Mouse (Mus musculus) midbrain, embryonic 14.5 days (tissue): Measurements from ENCODE around the gene Peli2. TPM values are rescaled to one million over a fixed set of nuclear protein-coding genes. Genes with fewer than 3 reads are reported as not detected.
A peak's percentile ranks its signal among the peaks of the same experiment; 100 is the strongest.

ENCODE experiments used
- ATAC-seq: fragments of 200-750 bp; cut with Nextera tagmentation; 2 replicates; pipeline ENCODE4 v1.8.0; 2017; ENCODE audit warnings: moderate number of reproducible peaks, moderate library complexity; ENCODE audit not compliant: low FRiP score, low TSS enrichment
- DNase-seq: peaks from one replicate; pipeline ENCODE4 v3.0.0-alpha.2; 2015
- H3K27ac ChIP-seq: fragments of 300-500 bp; sonication (generic); replicated peaks from 2 replicates; pipeline ENCODE4 v1.5.1; 2014; ENCODE audit warnings: mild to moderate bottlenecking, low read depth, low read length, moderate library complexity
- H3K27me3 ChIP-seq: fragments of 300-500 bp; sonication (generic); 2 replicates; pipeline ENCODE4 v1.6.1; 2014; ENCODE audit warnings: low read length, control low read depth, mixed read lengths; ENCODE audit not compliant: control insufficient read depth, insufficient read depth
- H3K36me3 ChIP-seq: fragments of 300-500 bp; sonication (generic); 2 replicates; pipeline ENCODE4 v1.6.1; 2014; ENCODE audit warnings: low read length, control low read depth; ENCODE audit not compliant: control insufficient read depth, insufficient read depth
- H3K4me1 ChIP-seq: fragments of 300-500 bp; sonication (generic); 2 replicates; pipeline ENCODE4 v1.6.1; 2014; ENCODE audit warnings: mild to moderate bottlenecking, antibody characterized with exemption, low read length, control low read depth; ENCODE audit not compliant: control insufficient read depth, insufficient read depth
- H3K4me2 ChIP-seq: fragments of 300-500 bp; sonication (generic); 2 replicates; pipeline ENCODE4 v1.6.1; 2014; ENCODE audit warnings: mild to moderate bottlenecking, low read length, moderate library complexity
- H3K4me3 ChIP-seq: fragments of 300-500 bp; sonication (generic); replicated peaks from 2 replicates; pipeline ENCODE4 v1.5.1; 2014; ENCODE audit warnings: low read depth, low read length
- H3K9ac ChIP-seq: fragments of 300-500 bp; sonication (generic); replicated peaks from 2 replicates; pipeline ENCODE4 v1.6.1; 2014; ENCODE audit warnings: mild to moderate bottlenecking, low read length, moderate library complexity
- H3K9me3 ChIP-seq: fragments of 300-500 bp; sonication (generic); 2 replicates; pipeline ENCODE4 v1.6.1; 2016; ENCODE audit warnings: low read length, control low read depth, mixed read lengths; ENCODE audit not compliant: control insufficient read depth
- WGBS: fragments of 180-500 bp; shearing (Covaris S2); extraction: QIAGEN DNeasy Blood & Tissue Kit; methylation state at CpG from one replicate; pipeline ENCODE4 v1.1.7; 2014; 5-methylcytosine and 5-hydroxymethylcytosine counted together
- polyA plus RNA-seq: library from polyadenylated mRNA; unstranded; fragments of >200 nt; fragmentation: Nextera tagmentation; extraction: Ambion mirVana; gene quantifications from 2 replicates; pipeline ENCODE4 v1.2.1, GENCODE M21; 2014

Gene Peli2
- polyA plus RNA-seq, 1 experiment from 2014 or later: 8.6 TPM

DNA sequence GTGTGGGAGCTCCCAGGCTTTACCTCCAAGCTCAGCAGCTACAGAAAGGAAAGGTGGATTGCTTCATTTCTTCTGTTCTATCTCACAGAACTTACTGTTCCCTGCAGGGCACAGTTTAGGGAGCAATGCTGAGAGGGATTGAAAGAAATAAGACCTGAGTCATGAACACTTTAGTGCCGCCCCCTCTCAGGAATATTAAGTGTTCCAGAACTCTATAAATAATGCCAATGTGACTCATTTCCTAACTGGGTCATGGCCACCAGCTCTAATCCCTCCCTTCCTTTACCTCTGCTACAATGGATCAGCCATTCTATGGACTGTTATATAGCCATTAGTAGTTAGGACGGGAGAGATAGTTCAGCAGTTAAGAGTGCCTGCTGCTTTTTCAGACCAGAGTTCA lies 168.0 kb downstream of the Peli2 start:
- H3K4me3 ChIP-seq: no peak overlapping the region
- no peaks in the 10 kb centered on the region for H3K9me3 ChIP-seq
- no peaks in the 10 kb centered on the region for H3K4me1 ChIP-seq
- no peak overlapping the region for H3K4me2 ChIP-seq
- no peaks in the 10 kb centered on the region for H3K36me3 ChIP-seq
- H3K9ac ChIP-seq: no peak overlapping the region
- H3K27me3 ChIP-seq: no peaks in the 10 kb centered on the region
- 84% methylated on average over 2 of the region's 2 CpGs for WGBS
- H3K27ac ChIP-seq: no peak overlapping the region
- ATAC-seq (no peak), DNase-seq (no peak)

DNA sequence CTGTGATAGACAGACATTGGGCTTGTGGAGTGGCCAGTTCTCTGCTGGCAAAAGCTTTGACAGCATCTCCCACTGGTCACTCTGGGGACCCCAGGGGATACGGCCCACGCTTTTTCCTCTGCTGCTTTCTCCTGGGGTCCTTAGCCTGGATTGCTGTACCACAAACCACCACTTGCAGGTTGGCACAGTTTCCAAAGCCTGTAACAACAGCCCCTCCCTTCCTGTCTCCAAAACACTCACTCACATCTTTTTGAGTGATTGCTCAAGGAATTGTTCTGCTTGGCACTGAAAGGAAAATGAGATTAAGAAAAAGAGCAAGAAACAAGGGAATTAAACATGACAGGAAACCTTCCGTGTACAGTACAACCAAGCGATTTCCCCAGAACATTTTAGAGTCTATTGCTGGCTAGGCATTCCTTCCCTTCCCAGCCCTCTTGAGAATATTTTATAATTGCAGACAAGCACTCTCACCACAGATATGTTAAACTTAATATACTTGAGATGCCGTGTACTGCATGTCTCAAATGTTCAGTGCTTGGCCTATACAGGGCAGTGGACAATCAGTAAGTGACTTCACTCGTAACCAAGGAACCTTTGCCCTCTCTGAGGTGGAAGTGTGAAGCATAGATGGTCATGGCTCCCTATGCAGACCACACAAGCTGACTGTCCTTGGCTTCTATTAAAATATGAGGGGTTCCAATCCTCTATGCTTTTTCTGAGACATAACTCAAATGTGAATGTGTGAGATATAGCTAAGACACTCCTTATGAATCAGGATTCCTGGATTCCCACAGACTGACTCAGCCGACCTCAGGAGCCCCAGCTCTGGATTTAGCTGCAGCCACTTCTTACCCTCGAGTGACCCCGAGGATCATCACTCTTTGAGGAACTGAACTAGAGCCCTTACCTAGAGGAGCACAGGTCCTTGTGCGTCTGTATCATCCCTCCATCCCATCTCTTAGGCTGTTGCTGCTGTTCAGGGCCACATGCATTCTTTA lies 169.3 kb downstream of the Peli2 start:
- no peaks in the 10 kb centered on the region for H3K9me3 ChIP-seq
- H3K4me2 ChIP-seq: no peak overlapping the region
- ATAC-seq (no peak), DNase-seq (no peak)
- WGBS: 83% methylated on average over 10 of the region's 10 CpGs
- H3K4me3 ChIP-seq: no peak overlapping the region
- H3K27ac ChIP-seq: no peak overlapping the region
- no peak overlapping the region for H3K9ac ChIP-seq
- no peaks in the 10 kb centered on the region for H3K36me3 ChIP-seq
- H3K27me3 ChIP-seq: no peaks in the 10 kb centered on the region
- H3K4me1 ChIP-seq: no peaks in the 10 kb centered on the region

DNA sequence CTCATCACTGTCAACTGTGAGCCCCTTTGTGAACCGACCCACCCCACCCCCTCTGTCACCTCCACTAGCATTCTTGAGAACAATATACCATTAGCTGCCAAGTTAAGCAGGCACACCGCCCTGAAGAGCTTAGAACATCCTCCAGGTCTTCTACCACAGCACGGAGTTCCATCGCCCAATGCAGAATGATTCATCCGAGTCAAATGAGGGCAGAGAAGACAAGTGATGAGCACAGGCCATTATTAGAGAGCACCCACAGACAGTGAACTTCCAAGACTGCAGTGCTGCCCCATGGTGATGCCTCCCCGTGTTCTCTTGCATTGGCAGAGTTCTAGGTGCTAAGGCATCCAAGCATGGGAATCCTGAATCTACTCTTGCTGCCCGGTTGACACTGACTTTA lies 172.9 kb downstream of the Peli2 start:
- Histone ChIP-seq H3K4me1 (no peaks in the 10 kb centered on the region), H3K27ac (no peak overlapping the region), H3K27me3 (no peaks in the 10 kb centered on the region), H3K36me3 (no peaks in the 10 kb centered on the region), H3K4me2 (no peak overlapping the region), H3K9me3 (no peaks in the 10 kb centered on the region), H3K9ac (no peak overlapping the region), H3K4me3 (no peak overlapping the region)
- no peak for DNase-seq
- no peak for ATAC-seq
- WGBS: 91% methylated on average over 7 of the region's 7 CpGs

DNA sequence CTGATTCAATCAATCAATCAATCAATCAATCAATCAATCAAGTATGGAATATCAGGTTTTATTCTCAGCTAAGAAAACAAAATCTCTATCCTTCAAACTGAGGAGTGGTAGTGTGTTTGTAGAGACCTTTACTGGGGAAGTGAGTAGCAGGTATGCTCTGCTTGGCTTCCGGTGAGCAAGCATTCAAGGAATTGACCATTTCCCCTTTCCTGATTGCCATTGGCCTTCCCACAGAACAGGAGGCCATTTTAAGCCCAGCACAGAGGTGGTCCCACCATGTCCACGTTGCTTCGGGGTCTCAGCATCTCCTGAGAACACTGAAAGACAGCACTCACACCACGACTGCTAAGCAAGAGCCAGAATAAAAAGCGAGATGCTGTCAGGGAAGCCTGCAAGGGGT lies 174.8 kb downstream of the Peli2 start:
- Histone ChIP-seq H3K27ac (no peak overlapping the region), H3K4me3 (no peak overlapping the region), H3K36me3 (no peaks in the 10 kb centered on the region), H3K4me2 (0 out of 2 replicates have a peak overlapping the region, but pooled peaks have one; percentile 15), H3K27me3 (no peaks in the 10 kb centered on the region), H3K9ac (no peak overlapping the region), H3K4me1 (no peaks in the 10 kb centered on the region), H3K9me3 (no peaks in the 10 kb centered on the region)
- WGBS: 81% methylated on average over 5 of the region's 5 CpGs
- DNase-seq (no peak), ATAC-seq (no peak)

DNA sequence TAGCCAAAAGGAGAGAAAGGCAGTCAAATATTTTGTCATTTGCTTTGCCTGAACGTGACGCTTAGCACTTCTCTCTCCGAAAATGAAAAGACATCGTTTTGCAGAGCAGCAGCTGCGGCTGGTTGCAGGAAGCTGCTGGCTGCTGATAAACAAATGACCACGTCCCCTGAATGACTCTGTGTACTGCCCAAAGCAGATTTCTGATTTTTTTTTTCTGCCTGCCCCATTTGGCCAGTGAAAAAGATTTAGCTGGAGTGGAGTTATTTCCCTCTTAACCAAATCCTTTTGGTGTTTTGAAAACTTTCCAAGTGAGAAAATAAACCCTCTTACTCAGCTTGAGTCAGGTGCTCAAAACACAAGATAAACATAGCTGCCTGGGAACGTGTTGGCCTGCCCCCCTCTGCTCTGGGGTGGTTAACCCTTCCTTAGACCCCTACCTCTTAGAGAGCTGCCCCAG lies 175.2 kb downstream of the Peli2 start:
- ATAC-seq (no peak), DNase-seq (peak; percentile 14)
- Histone ChIP-seq H3K27me3 (no peaks in the 10 kb centered on the region), H3K27ac (no peak overlapping the region), H3K36me3 (no peaks in the 10 kb centered on the region), H3K9ac (no peak overlapping the region), H3K4me2 (0 out of 2 replicates have a peak overlapping the region, but pooled peaks have one; percentile 15), H3K9me3 (no peaks in the 10 kb centered on the region), H3K4me3 (no peak overlapping the region), H3K4me1 (no peaks in the 10 kb centered on the region)
- WGBS: 42% methylated on average over 7 of the region's 7 CpGs

DNA sequence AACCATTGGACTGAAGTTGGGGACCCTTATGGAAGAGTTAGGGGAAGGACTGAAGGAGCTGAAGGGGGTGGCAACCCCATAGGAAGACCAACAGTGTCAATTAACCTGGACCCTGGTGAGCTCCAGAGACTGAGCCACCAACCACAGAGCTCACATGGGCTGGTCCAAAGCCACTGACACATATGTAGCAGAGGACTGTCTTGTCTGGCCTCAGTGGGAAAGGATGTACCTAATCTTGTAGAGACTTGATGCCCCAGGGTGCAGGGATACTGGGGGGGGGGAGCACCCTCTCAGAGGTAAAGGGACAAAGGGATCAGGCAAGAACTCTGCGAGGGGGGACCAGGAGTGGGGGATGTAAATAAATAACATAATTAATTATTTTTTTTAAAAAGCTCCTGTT lies 176.2 kb downstream of the Peli2 start:
- Histone ChIP-seq H3K36me3 (no peaks in the 10 kb centered on the region), H3K4me2 (no peak overlapping the region), H3K4me1 (no peaks in the 10 kb centered on the region), H3K9ac (no peak overlapping the region), H3K4me3 (no peak overlapping the region), H3K9me3 (no peaks in the 10 kb centered on the region), H3K27ac (no peak overlapping the region), H3K27me3 (no peaks in the 10 kb centered on the region)
- ATAC-seq (no peak), DNase-seq (no peak)
- 96% methylated on average over 1 of the region's 1 CpGs for WGBS

DNA sequence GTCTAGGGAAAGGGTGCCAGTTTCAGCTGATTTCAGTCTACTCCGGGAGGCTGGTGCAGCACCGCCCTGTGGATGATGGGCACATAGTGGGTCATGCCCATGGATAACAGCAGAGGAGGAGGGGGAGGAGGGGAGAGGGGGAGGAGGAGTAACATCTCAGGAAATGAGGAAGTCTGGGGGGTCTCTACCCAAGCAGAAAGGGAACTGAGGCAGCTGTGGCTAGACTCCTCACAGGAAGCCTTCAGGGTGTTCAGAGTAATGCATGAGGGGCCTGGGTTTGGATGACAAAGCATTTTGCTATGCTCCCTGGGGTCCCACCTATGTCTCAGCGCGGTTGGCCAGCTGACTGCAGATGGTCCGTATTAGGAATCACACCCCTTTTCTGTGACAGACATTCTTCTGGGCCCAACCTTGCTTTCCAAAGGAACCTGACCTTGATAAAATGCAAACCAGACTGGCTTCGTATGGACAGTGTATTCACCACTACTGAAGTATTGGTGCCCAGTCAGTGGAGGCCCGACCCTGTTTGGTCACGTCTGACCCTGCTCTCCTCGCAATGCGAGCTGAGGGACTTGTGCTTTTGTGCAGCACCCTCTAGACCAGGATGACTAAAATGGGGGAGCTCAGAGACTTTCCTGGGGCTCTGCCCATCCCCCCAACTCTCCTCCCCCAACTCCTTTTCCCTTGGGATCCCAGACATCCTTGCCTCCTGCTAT lies 182.0 kb downstream of the Peli2 start:
- H3K4me2 ChIP-seq: no peak overlapping the region
- ATAC-seq: no peak

DNA sequence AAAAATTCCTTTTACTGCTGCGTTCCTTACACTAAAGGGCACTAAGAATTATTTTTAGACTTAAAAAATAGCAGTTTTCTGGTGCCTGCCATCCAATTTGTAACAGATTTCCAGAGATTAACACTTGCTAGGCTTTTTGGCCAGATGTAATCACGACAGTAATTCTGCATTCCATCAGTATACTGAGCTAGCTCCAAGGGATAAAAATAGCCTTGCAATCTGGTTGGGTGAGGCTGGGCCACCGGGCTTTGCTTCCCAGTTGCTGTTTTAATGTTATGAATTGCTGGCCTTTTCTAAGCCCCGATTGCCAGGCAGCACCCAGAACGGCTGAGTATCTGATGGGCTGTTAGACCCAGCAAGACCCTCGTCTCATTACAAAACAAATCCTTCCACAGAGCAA lies 182.6 kb downstream of the Peli2 start:
- no peaks in the 10 kb centered on the region; the same call in 1 of the 2 replicates for H3K4me1 ChIP-seq
- no peak overlapping the region for H3K27ac ChIP-seq
- DNase-seq (no peak), ATAC-seq (no peak)
- no peaks in the 10 kb centered on the region for H3K36me3 ChIP-seq
- H3K27me3 ChIP-seq: no peaks in the 10 kb centered on the region
- H3K4me2 ChIP-seq: no peak overlapping the region
- no peak overlapping the region for H3K4me3 ChIP-seq
- 68% methylated on average over 6 of the region's 6 CpGs for WGBS
- no peaks in the 10 kb centered on the region for H3K9me3 ChIP-seq
- H3K9ac ChIP-seq: no peak overlapping the region

More for the DNA sequence above, 182.0 kb downstream of the Peli2 start:
- H3K9me3 ChIP-seq: no peaks in the 10 kb centered on the region
- WGBS: 85% methylated on average over 10 of the region's 10 CpGs
- H3K9ac ChIP-seq: no peak overlapping the region
- H3K4me3 ChIP-seq: no peak overlapping the region
- H3K36me3 ChIP-seq: no peaks in the 10 kb centered on the region
- no peak for DNase-seq
- H3K27me3 ChIP-seq: no peaks in the 10 kb centered on the region
- H3K27ac ChIP-seq: no peak overlapping the region
- H3K4me1 ChIP-seq: no peaks in the 10 kb centered on the region; the same call in 1 of the 2 replicates
